Mouse (Mus musculus) heart, postnatal 0 days (tissue): ENCODE data around the gene Sspo.

Experiments used
- CTCF ChIP-seq: IDR thresholded peaks from 2 replicates; pipeline ENCODE4 v1.5.1; 2016; ENCODE audit warnings: antibody characterized with exemption, control low read depth, low read depth
- EP300 ChIP-seq: IDR thresholded peaks from 2 replicates; pipeline ENCODE4 v1.6.1; 2016; ENCODE audit warnings: antibody characterized with exemption, low read depth

- no peak for TF ChIP-seq CTCF
- TF ChIP-seq EP300, result no peak
Measured at GRCm38 (mm10) chr6:48540721-48541120, 92.7 kb downstream of the Sspo start.
